Mouse (Mus musculus): ENCODE data around the gene Ift27. TPM values are rescaled to one million over a fixed set of nuclear protein-coding genes. Genes with fewer than 3 reads are reported as not detected.

Ift27 gene
- 18.0 TPM for total RNA-seq (2023)

GRCm38 (mm10) chr15:78173972-78174886 is at the start of gene Ift27:
Gene Ift27 (minus strand): TSS chr15:78174107.

DNA sequence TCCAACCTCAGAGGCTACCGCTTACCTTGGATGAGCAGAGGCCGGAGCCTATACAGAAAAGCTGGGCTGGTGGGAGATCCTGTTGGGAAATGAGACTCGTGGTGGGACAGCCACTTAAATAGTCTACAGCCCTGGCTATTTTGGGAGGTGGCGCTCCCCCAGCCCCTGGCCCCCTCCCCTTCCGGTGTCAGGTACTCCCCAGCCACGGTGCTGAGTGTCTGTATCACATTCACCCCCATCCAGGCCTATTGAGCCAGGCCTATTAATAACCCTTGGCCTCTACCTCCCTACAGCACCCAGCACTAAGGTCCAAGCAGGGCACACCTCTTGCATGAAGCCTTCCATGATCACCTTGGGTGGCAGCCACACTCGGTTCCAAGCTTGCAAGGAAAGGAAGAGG is 32.4 kb upstream of the Ift27 start, which contains the start of gene Pvalb:
Gene Pvalb, minus strand, starts transcription at position 89 of the 400 bp plus-strand sequence.

DNA sequence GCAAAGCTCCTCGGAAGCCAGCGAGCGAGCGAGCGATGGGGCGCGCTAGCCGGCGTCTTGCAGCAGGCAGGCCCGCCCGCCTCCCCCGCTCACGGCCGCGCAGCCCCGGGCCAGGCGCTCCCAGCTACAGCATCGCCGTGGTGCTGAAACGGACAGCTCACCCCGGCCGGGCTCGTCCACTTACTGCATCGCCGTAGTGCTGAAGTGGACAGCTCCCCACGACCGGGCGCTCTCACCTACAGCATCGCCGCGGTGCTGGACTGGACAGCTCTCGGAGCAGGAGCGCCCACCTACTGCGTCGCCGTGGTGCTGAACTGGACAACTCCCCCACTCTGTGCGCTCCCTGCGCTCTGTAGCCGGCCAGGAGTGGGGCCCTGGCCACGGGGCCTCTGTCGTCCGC is 54.2 kb downstream of the Ift27 start, which contains the start of gene Cacng2:
Gene Cacng2, minus strand, starts transcription at position 325 of the 400 bp plus-strand sequence.

Other genes starting within 250 kb of the Ift27 start
- 82.8 TPM for gene Txn2, start 245.1 kb downstream of the Ift27 start, total RNA-seq (2023)
- 4.6 TPM for gene Foxred2, start 217.4 kb downstream of the Ift27 start, total RNA-seq (2023)
- 155 TPM for gene Eif3d, start 203.3 kb downstream of the Ift27 start, total RNA-seq (2023)
- gene Cacng2, start 54.1 kb downstream of the Ift27 start, total RNA-seq (2023), result not detected
- gene Pvalb, start 32.3 kb upstream of the Ift27 start, total RNA-seq (2023), result not detected
- 41.6 TPM for gene Ncf4, start 70.7 kb upstream of the Ift27 start, total RNA-seq (2023)
- gene Csf2rb2, start 131.6 kb upstream of the Ift27 start, total RNA-seq (2023), result 0.98 TPM
- gene Csf2rb, start 151.6 kb upstream of the Ift27 start, total RNA-seq (2023), result 4.1 TPM
- not detected for gene Tex33, start 221.8 kb upstream of the Ift27 start, total RNA-seq (2023)
- gene Tst, start 231.8 kb upstream of the Ift27 start, total RNA-seq (2023), result 0.92 TPM
- 23.0 TPM for gene Mpst, start 232.3 kb upstream of the Ift27 start, total RNA-seq (2023)